Mouse (Mus musculus) testis, adult 2 months (tissue): ENCODE results near the gene Tmem104.

ENCODE experiments used
- CTCF ChIP-seq: fragments of 200-500 bp; IDR thresholded peaks from 2 replicates; pipeline ENCODE4 v1.5.1; 2012; ENCODE audit warnings: low read depth, mild to moderate bottlenecking, inconsistent platforms, low read length, moderate library complexity; ENCODE audit not compliant: control insufficient read depth, insufficient read depth, insufficient replicate concordance
- POLR2A ChIP-seq: fragments of 200-500 bp; IDR thresholded peaks from 2 replicates; pipeline ENCODE4 v1.6.1; 2012; ENCODE audit warnings: low read depth, mild to moderate bottlenecking, inconsistent platforms, low read length, moderate library complexity; ENCODE audit not compliant: control insufficient read depth

DNA sequence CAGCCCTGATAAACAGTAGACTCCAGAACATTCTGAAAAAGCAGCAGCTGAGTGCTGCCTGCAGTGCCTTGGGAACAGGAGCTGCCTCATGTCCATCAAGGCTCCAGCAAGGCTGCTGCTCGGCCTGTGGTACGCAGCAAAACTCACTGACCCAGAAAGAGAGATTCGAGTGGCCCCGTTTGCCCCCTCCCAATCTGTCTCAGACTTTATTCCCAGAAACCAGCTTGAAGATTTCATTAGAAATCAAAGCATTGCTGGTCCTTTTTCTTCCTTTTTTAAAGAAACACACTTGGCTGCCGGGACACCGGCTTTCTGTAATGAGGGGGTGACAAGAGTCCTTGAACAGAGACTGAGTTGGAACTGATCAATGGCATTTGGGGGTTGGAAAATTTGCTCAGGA lies 38.0 kb downstream of the Tmem104 start:
- TF ChIP-seq POLR2A (no peak), CTCF (no peak)
